Mouse (Mus musculus): Measurements from ENCODE around the gene Pde4c.
A peak's percentile ranks its signal among the peaks of the same experiment; 100 is the strongest.

Pde4c gene

GRCm38 (mm10) chr8:70723486-70724210 is at the start of gene Pde4c:
Gene Pde4c, plus strand, starts transcription at chr8:70723720.
- DNase-seq (ENCODE audit: low read depth) = no peak

DNA sequence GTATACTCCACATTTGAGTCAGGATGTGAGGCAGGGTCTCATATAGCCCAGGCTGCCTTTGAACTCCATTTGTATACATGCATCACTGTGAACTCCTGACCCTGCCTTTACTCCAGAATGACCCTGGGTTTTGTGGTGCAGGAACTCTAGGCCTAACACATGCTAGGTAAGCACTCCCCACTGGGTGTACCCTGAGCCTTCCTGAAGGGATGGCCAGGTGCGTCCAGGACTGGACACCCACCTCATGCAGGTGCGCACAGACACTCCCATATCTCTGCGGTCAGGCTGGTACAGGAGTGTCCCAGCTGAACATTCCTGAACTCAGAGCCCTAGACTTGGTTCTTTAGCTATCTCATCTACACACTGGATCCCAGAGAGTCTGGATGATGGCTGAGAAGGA is 49.4 kb upstream of the Pde4c start:
- DNase-seq (ENCODE audit: low read depth) = no peak

DNA sequence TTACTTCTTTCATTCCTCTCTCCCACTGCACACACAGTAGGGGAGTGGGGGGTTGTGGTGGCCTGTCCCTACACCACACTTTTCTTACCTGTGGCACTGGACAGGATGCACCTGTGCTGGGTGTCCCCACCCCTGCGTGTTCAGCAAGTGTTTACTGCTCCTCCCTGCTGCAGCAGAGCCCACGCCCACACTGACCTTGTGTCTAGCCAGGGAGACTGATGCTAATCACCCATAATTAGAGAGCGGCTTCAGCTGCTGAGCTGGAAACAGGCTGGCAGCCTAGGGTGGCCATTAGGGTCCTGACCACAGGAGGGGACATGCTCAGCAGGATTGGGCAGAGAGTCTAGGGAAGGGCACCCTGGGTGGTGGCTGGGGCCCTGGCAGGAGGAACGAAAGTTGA is 48.8 kb upstream of the Pde4c start:
- peak; percentile 48 for DNase-seq (ENCODE audit: low read depth)

GRCm38 (mm10) chr8:70675336-70675735 is 48.2 kb upstream of the Pde4c start:
- DNase-seq (ENCODE audit: low read depth) = peak; percentile 79

DNA sequence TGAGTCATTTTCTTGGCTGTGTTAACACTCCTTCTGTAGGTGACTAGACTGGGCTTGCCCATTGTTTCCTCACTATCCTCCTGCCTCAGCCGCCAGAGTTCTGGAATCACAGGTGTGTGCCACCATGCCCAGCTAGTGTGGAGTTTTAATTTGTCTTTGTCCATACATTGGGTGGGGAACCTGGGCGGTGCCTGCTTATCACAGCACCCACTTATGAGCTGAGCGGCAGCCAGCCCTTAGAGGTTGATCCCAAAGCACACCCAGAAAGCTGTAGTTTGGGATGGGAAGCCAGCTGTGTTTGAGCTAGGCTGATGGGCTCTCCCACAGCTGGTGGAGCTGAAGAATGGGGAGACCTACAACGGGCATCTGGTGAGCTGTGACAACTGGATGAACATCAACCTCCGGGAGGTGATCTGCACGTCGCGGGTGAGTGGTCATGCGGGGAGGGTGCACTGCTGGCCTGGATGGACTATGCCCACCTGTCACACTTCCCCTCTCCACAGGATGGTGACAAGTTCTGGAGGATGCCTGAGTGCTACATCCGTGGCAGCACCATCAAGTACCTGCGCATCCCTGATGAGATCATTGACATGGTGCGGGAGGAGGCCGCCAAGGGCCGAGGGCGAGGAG is 46.0 kb upstream of the Pde4c start:
- DNase-seq (ENCODE audit: low read depth) = no peak

DNA sequence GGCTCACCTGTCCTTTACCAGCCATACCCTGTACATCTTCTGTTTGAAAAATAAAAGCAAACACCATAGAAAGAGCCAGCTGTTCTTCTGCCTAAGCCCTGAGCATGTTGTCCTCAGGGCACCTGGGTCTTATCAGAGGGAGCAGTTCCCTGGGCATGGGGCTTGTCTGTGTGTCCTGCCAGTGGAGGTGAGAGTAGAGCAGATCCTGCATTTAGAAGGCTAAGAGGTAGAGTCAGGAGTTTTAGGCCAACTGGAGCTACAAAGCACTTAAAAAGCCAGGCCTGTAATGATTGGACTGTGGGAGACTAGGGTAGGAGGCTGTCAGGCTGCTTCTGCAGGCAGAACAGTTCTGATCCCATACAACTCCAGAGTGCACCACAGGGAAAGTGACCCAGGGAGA is 44.8 kb upstream of the Pde4c start:
- DNase-seq (ENCODE audit: low read depth) = no peak

DNA sequence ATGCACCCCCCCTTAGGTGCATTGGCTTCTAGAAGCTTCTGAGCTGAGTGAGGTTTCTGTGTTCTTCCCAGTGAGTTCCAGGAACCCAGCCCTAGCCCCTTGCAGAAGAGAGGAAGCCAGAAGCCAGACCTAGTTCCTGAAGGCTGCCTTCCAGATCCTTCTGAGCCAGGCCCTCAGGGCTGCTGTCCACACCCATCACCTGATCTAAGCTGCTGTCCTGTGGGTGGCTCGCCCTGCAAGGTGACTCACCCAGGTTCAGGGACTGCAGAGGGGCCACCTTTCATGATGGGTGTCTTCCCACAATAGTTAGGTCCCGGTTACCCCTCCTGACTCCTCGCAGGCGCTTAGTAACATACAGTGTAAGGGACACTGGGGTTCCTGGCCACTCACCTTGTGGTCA is 44.1 kb upstream of the Pde4c start:
- DNase-seq (ENCODE audit: low read depth) = peak; percentile 33

- no peak for DNase-seq (ENCODE audit: low read depth)
Measured at GRCm38 (mm10) chr8:70680039-70680438, 43.5 kb upstream of the Pde4c start.

GRCm38 (mm10) chr8:70681410-70681809 is 42.1 kb upstream of the Pde4c start:
- no peak for DNase-seq (ENCODE audit: low read depth)

GRCm38 (mm10) chr8:70682193-70682592 is 41.3 kb upstream of the Pde4c start:
- DNase-seq (ENCODE audit: low read depth) = peak; percentile 65

DNA sequence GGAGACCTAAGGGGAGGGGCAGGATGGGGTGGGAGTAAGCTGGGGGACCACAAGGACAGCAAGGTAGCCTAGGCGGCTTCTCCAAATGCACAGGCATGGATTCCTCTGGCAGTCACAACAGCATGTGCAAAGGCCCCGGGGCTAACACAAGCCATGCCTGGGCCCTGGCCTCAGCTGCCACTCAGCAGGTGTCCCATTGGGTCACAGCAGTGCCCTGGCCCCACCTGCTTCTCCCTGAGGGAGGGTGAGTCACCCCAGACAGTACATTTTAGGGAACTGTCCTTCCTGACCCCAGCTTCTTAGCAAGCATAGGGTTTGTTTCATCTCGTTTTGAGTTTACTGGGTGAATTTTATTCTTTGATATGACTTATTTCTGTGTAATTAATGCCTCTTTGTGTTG is 40.8 kb upstream of the Pde4c start:
- DNase-seq (ENCODE audit: low read depth) = peak; percentile 62

DNA sequence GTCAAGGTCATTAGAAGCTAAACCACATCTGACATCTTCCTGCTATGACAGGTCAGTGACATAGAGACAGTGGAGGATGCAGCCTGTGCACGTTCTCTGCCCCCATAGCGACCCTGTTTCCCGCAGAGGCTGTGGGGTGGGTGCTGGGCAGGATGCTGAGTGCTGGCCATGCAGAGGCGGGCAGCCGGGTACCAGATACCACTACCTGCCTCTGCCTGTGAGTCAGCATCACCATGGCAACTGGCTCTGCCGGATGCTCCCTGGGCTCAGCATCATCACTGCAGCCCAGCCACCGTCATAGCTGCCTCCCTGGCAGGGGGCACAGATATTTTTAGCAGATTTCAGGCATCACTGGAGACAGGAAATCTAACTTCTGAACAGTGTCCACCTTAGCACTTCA is 39.2 kb upstream of the Pde4c start:
- DNase-seq (ENCODE audit: low read depth) = no peak

DNA sequence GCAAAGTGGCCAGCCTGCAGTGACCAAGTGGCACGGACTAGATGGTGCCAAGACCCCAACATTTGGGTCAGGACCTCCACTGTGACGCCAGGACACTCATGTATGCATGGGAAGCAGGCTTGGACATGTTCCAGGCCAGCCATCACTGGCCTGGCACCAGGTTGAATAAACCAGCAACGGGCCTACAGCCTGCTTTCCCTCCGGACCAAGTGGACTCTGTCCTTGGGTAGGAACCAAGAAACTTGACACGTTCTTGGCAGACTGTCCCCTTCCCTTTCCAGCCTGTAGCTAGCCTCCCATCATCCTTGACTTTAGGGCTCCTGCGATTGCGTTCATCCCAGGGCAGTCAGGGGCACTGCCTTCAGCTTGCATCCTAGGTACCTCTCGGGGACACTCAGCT is 35.9 kb upstream of the Pde4c start:
- DNase-seq (ENCODE audit: low read depth) = no peak

GRCm38 (mm10) chr8:70688136-70688535 is 35.4 kb upstream of the Pde4c start:
- no peak for DNase-seq (ENCODE audit: low read depth)

DNA sequence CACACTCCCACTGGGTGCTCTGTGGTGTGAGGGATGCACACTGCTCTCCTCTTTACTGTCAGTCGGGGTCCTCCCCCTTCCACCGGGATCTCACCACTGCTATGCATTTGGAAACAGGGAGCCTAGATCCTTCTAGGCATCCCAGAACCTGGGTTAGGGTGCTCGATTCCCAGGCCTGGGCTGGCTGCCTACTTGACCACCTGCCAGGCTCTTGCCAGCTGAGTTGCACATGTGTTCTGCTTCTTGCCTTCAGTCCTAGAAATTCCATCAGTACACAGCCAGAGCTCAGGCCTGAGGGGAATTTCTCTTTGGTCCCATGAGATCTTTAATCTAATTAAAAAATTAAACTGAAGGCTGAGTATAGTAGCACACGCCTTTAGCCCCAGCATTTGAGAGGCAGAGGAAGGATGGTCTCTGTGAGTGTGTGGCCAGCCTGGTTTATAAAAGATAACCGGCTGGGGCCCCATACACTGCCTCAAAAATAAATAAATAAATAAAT is 33.6 kb upstream of the Pde4c start:
- DNase-seq (ENCODE audit: low read depth) = no peak

- DNase-seq (ENCODE audit: low read depth) = no peak
Measured at GRCm38 (mm10) chr8:70691230-70691629, 32.3 kb upstream of the Pde4c start.

DNA sequence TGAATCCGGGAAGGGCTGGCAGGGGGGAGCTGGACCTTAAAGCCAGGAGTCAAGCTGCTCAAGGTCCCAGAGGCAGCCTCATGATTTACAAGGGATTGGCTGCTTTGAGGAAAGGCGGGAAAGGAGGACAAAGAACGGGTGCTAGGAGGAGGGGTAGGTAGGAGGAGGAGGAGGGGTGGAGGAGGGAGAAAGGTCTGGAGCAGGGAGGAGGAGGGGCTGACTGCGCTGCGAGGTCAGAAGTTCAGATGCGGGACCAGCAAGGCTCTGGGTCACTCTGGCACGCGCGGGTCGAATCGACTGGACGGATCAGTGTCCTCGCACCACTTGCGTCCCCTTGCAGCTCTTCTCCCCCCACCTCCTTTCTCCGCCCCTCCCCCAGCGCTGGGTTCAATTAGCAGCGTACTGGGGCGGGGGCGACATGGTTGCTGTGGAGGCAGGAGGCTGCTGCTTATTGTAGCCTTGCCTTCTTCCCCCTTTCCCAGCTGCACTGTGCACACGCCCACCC is 31.7 kb upstream of the Pde4c start:
- no peak for DNase-seq (ENCODE audit: low read depth)

- DNase-seq (ENCODE audit: low read depth) = no peak
Measured at GRCm38 (mm10) chr8:70693636-70694035, 29.9 kb upstream of the Pde4c start.

GRCm38 (mm10) chr8:70695318-70696018 is 28.1 kb upstream of the Pde4c start:
- peak; percentile 91 for DNase-seq (ENCODE audit: low read depth)

GRCm38 (mm10) chr8:70696019-70696885 is 27.3 kb upstream of the Pde4c start:
- DNase-seq (ENCODE audit: low read depth) = peak; percentile 87

GRCm38 (mm10) chr8:70696946-70697345 is 26.6 kb upstream of the Pde4c start:
- DNase-seq (ENCODE audit: low read depth) = no peak
